Mouse (Mus musculus): ENCODE measurements at regions not wholly inside any gene's neighbourhood (a gene's known extent, or its start where the extent isn't known, plus 50 kb on each side); places are given as distances from the start of the nearest gene placed in this dataset.

DNA sequence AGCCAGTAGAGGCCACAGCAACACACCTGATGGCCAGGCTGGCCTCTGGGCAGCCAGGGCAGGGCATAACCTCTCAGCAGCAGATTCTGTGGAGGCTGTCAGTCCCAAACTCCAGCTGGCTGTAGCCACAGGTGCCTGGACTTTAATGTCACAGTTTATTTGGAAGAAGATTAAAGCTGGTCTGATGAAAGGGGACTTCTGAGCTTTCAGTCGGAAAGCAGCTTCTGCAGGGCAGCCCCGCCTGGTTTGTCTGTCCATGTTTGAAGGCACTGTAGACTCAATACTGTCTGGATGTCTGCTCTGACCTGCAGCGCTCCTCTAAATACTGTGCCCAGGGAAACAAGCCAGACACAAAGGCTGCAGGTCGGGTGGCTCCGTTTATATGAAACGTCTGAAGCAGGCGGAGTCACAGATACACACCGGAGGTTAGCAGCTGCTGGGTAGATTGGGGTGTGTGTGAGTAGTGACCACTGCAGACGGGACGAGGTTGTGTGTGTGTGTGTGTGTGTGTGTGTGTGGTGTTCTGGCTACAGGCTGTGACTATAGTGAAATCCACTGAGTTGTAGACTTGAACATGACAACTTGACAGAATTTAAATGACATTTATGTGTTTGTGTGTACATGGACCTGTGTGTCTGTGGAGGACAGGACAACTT is 58.5 kb upstream of the Slc25a33 start:
- WGBS = 54% methylated on average over 10 of the region's 10 CpGs

DNA sequence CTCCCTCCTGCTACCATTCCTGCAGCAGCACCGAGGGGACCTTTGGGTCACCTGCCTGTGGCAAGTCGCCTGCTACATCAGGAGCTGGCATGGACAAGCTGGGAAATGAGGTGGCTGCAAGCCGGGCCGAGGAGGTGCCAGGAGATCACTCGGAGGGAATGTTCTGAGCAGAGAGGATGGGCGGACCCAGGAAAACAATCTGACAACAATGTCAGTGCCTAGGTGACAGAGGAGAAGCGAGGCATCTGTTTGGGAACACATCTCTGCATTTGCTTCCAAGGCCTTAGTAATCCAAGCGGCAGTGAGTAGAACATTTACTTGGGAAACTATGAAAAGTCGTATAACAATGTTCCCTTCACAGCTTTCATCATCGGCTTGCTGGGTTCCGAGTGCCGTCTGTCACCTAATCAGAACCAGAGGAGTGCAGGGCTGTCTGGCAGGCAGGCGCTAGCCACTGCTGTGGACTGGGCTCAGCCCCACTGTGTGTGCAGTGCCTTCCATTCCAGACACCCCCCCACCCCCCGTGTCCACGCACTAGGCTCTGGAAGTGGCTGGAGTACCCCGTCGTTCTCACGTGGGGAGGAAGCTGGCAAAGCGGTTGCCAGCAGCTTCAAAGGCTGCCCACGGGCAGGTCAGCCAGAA is 56.6 kb upstream of the Slc25a33 start:
- H3K4me3 ChIP-seq (ENCODE audit: insufficient read depth, low read depth, low read length) = no peak overlapping the region
- H3K27me3 ChIP-seq (replicated peaks; ENCODE audit: control insufficient read depth, insufficient read depth, low read length) = no peaks in the 10 kb centered on the region
- DNase-seq = no peak
- TF ChIP-seq CTCF (conservative IDR thresholded peaks at IDR 0.05; ENCODE audit: insufficient read depth, insufficient read length, low read depth, low read length) (no peak), POLR2A (IDR thresholded peaks at IDR 0.05; ENCODE audit: low read depth, low read length) (no peak)
- 64% methylated on average over 20 of the region's 20 CpGs for WGBS
- H3K27ac ChIP-seq (ENCODE audit: insufficient read depth, low read depth, low read length) = no peak overlapping the region
- no peaks in the 10 kb centered on the region for H3K36me3 ChIP-seq (ENCODE audit: control insufficient read depth, insufficient read depth, low read length)
- H3K4me1 ChIP-seq (ENCODE audit: control insufficient read depth, insufficient read depth, low read length) = no peaks in the 10 kb centered on the region

More for the DNA sequence above, 58.5 kb upstream of the Slc25a33 start:
- Histone ChIP-seq H3K27me3 (replicated peaks; ENCODE audit: control insufficient read depth, insufficient read depth, low read length) (no peaks in the 10 kb centered on the region), H3K4me3 (ENCODE audit: insufficient read depth, low read depth, low read length) (no peak overlapping the region), H3K27ac (ENCODE audit: insufficient read depth, low read depth, low read length) (no peak overlapping the region), H3K4me1 (ENCODE audit: control insufficient read depth, insufficient read depth, low read length) (no peaks in the 10 kb centered on the region), H3K36me3 (ENCODE audit: control insufficient read depth, insufficient read depth, low read length) (no peaks in the 10 kb centered on the region)
- TF ChIP-seq POLR2A (IDR thresholded peaks at IDR 0.05; ENCODE audit: low read depth, low read length) = no peak
- TF ChIP-seq CTCF (conservative IDR thresholded peaks at IDR 0.05; ENCODE audit: insufficient read depth, insufficient read length, low read depth, low read length) = no peak
- no peak for DNase-seq

DNA sequence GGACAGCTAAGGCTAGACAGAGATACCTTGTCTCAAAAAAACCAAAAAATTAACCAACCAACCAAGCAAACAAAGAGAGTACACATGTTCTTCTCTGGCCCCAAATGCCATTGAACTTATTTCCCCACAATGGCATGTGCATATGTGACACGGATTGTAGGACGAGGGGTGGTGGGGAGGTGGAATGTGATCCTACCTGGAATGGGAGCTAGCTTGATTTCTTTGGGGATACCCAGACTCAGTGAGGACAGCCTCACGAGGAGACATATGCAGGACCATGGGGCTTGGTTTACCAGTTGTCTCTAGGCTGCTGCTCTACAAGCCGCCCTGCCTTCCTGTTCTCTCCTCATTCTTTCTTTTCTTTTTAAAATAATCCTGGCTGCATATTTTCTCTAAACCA is 55.9 kb upstream of the Slc25a33 start:
- Histone ChIP-seq H3K27me3 (replicated peaks; ENCODE audit: control insufficient read depth, insufficient read depth, low read length) (no peaks in the 10 kb centered on the region), H3K27ac (ENCODE audit: insufficient read depth, low read depth, low read length) (no peak overlapping the region), H3K36me3 (ENCODE audit: control insufficient read depth, insufficient read depth, low read length) (no peaks in the 10 kb centered on the region), H3K4me3 (ENCODE audit: insufficient read depth, low read depth, low read length) (no peak overlapping the region), H3K4me1 (ENCODE audit: control insufficient read depth, insufficient read depth, low read length) (no peaks in the 10 kb centered on the region)
- no peak for DNase-seq
- 92% methylated on average over 4 of the region's 4 CpGs for WGBS
- TF ChIP-seq CTCF (conservative IDR thresholded peaks at IDR 0.05; ENCODE audit: insufficient read depth, insufficient read length, low read depth, low read length) (no peak), POLR2A (IDR thresholded peaks at IDR 0.05; ENCODE audit: low read depth, low read length) (no peak)

DNA sequence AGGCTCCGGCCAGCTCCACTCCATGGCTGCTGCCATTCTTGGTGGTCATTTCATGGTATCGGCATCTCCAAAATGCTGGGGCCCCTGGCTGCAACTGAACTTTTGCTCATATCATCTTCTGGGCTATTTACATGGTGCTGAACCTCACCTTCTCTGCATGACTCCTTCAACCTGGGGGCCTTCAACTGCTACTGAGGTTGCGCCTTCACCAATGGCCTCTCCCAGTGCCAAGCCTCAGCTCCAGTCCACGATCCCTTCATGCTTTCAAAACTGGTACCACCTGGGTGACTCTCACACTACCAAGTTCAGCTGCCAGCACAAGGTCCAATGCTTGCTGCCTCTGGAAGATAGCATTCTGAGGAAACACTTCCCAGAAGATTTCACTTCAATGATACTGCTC is 53.7 kb upstream of the Slc25a33 start:
- no peaks in the 10 kb centered on the region for H3K36me3 ChIP-seq (ENCODE audit: control insufficient read depth, insufficient read depth, low read length)
- no peak overlapping the region for H3K27ac ChIP-seq (ENCODE audit: insufficient read depth, low read depth, low read length)
- TF ChIP-seq CTCF (conservative IDR thresholded peaks at IDR 0.05; ENCODE audit: insufficient read depth, insufficient read length, low read depth, low read length) (no peak), POLR2A (IDR thresholded peaks at IDR 0.05; ENCODE audit: low read depth, low read length) (no peak)
- WGBS = over 99% methylated on average over 4 of the region's 4 CpGs
- no peak for DNase-seq
- H3K27me3 ChIP-seq (replicated peaks; ENCODE audit: control insufficient read depth, insufficient read depth, low read length) = no peaks in the 10 kb centered on the region
- no peak overlapping the region for H3K4me3 ChIP-seq (ENCODE audit: insufficient read depth, low read depth, low read length)
- no peaks in the 10 kb centered on the region; the same call in 1 of the 2 replicates for H3K4me1 ChIP-seq (ENCODE audit: control insufficient read depth, insufficient read depth, low read length)
